Mouse (Mus musculus) forebrain, embryonic 10.5 days (tissue): Measurements from ENCODE around the gene Slc9a9. TPM values are rescaled to one million over a fixed set of nuclear protein-coding genes. Genes with fewer than 3 reads are reported as not detected.

Experiments
- DNase-seq: peaks from one replicate; pipeline ENCODE4 v3.0.0-alpha.2; 2017; ENCODE audit warnings: low spot score; ENCODE audit errors: extremely low spot score
- H3K27ac ChIP-seq: fragments of 300-500 bp; sonication (generic); 2 replicates; pipeline ENCODE4 v1.5.1; 2016; ENCODE audit warnings: mild to moderate bottlenecking
- H3K27me3 ChIP-seq: fragments of 300-500 bp; sonication (generic); 2 replicates; pipeline ENCODE4 v1.6.1; 2016; ENCODE audit warnings: mild to moderate bottlenecking; ENCODE audit not compliant: poor library complexity, severe bottlenecking
- H3K36me3 ChIP-seq: fragments of 300-500 bp; sonication (generic); replicated peaks from 2 replicates; pipeline ENCODE4 v1.6.1; 2016; ENCODE audit warnings: mild to moderate bottlenecking, moderate library complexity
- H3K4me1 ChIP-seq: fragments of 300-500 bp; sonication (generic); 2 replicates; pipeline ENCODE4 v1.6.1; 2016
- H3K4me3 ChIP-seq: fragments of 300-500 bp; sonication (generic); 2 replicates; pipeline ENCODE4 v1.5.1; 2016; ENCODE audit warnings: mild to moderate bottlenecking, moderate library complexity
- H3K9me3 ChIP-seq: fragments of 300-500 bp; sonication (generic); 2 replicates; pipeline ENCODE4 v1.6.1; 2016; ENCODE audit warnings: mild to moderate bottlenecking, moderate library complexity
- WGBS: fragments of 180-500 bp; shearing (Covaris S2); methylation state at CpG from one replicate; pipeline ENCODE4 v1.1.7; 2016; 5-methylcytosine and 5-hydroxymethylcytosine counted together
- polyA plus RNA-seq: library from polyadenylated mRNA; unstranded; fragments of >200 nt; fragmentation: Nextera tagmentation; extraction: Ambion mirVana; gene quantifications from 2 replicates; pipeline ENCODE4 v1.2.1, GENCODE M21; 2016

Slc9a9 gene
- polyA plus RNA-seq, 1 experiment from 2014 or later = 1.2 TPM

GRCm38 (mm10) chr9:94869023-94869799 is 199.5 kb downstream of the Slc9a9 start:
- no peak overlapping the region for H3K4me3 ChIP-seq
- H3K9me3 ChIP-seq = peaks cover 7% of the 10 kb centered on the region
- no peaks in the 10 kb centered on the region for H3K27me3 ChIP-seq
- DNase-seq = no peak
- peaks cover 9% of the 10 kb centered on the region; the same call in 1 of the 2 replicates for H3K4me1 ChIP-seq
- no peak overlapping the region for H3K27ac ChIP-seq
- 58% methylated on average over 4 of the region's 4 CpGs for WGBS
- H3K36me3 ChIP-seq = no peaks in the 10 kb centered on the region

- H3K4me1 ChIP-seq = no peaks in the 10 kb centered on the region
These were observed 212.8 kb downstream of the Slc9a9 start for GRCm38 (mm10) chr9:94882517-94882916.

GRCm38 (mm10) chr9:94883435-94883834 is 213.7 kb downstream of the Slc9a9 start:
- no peaks in the 10 kb centered on the region for H3K9me3 ChIP-seq
- no peak for DNase-seq
- no peaks in the 10 kb centered on the region for H3K27me3 ChIP-seq
- no peak overlapping the region for H3K4me3 ChIP-seq
- H3K4me1 ChIP-seq = no peaks in the 10 kb centered on the region
- WGBS = 83% methylated on average over 5 of the region's 5 CpGs
- H3K36me3 ChIP-seq = no peaks in the 10 kb centered on the region
- no peak overlapping the region for H3K27ac ChIP-seq

More at GRCm38 (mm10) chr9:94882517-94882916, 212.8 kb downstream of the Slc9a9 start:
- 100% methylated on average over 3 of the region's 3 CpGs for WGBS
- DNase-seq = no peak
- Histone ChIP-seq H3K36me3 (no peaks in the 10 kb centered on the region), H3K4me3 (no peak overlapping the region), H3K9me3 (no peaks in the 10 kb centered on the region), H3K27ac (no peak overlapping the region), H3K27me3 (no peaks in the 10 kb centered on the region)

- Histone ChIP-seq H3K36me3 (no peaks in the 10 kb centered on the region), H3K27me3 (no peaks in the 10 kb centered on the region), H3K27ac (no peak overlapping the region), H3K4me1 (no peaks in the 10 kb centered on the region), H3K9me3 (no peaks in the 10 kb centered on the region), H3K4me3 (no peak overlapping the region)
- no peak for DNase-seq
- 73% methylated on average over 1 of the region's 1 CpGs for WGBS
These were observed 215.4 kb downstream of the Slc9a9 start for GRCm38 (mm10) chr9:94885151-94885550.

GRCm38 (mm10) chr9:94889647-94890046 is 219.9 kb downstream of the Slc9a9 start:
- H3K27ac ChIP-seq = no peak overlapping the region
- no peaks in the 10 kb centered on the region for H3K4me1 ChIP-seq
- H3K4me3 ChIP-seq = no peak overlapping the region
- no peaks in the 10 kb centered on the region for H3K27me3 ChIP-seq
- no peaks in the 10 kb centered on the region for H3K36me3 ChIP-seq
- no peak for DNase-seq
- H3K9me3 ChIP-seq = no peaks in the 10 kb centered on the region

- Histone ChIP-seq H3K9me3 (0 out of 2 replicates have a peak, but pooled peaks cover 4% of the 10 kb centered on the region), H3K4me3 (no peak overlapping the region), H3K27me3 (no peaks in the 10 kb centered on the region), H3K4me1 (no peaks in the 10 kb centered on the region), H3K27ac (no peak overlapping the region), H3K36me3 (no peaks in the 10 kb centered on the region)
- DNase-seq = no peak
- WGBS = 89% methylated on average over 5 of the region's 5 CpGs
These were observed 226.2 kb downstream of the Slc9a9 start for GRCm38 (mm10) chr9:94895882-94896281.

GRCm38 (mm10) chr9:94904180-94904579 is 234.5 kb downstream of the Slc9a9 start:
- Histone ChIP-seq H3K4me3 (no peak overlapping the region), H3K9me3 (no peaks in the 10 kb centered on the region), H3K27ac (no peak overlapping the region), H3K4me1 (no peaks in the 10 kb centered on the region), H3K36me3 (no peaks in the 10 kb centered on the region), H3K27me3 (no peaks in the 10 kb centered on the region)
- DNase-seq = no peak

- Histone ChIP-seq H3K36me3 (no peaks in the 10 kb centered on the region), H3K27me3 (no peaks in the 10 kb centered on the region), H3K4me1 (no peaks in the 10 kb centered on the region; the same call in 1 of the 2 replicates), H3K9me3 (no peaks in the 10 kb centered on the region), H3K4me3 (no peak overlapping the region), H3K27ac (no peak overlapping the region)
- WGBS = 86% methylated on average over 4 of the region's 4 CpGs
- DNase-seq = no peak
These were observed 237.4 kb downstream of the Slc9a9 start for GRCm38 (mm10) chr9:94907020-94907610.

GRCm38 (mm10) chr9:94912071-94912470 is 242.4 kb downstream of the Slc9a9 start:
- Histone ChIP-seq H3K27me3 (no peaks in the 10 kb centered on the region), H3K9me3 (no peaks in the 10 kb centered on the region), H3K4me1 (peaks cover 7% of the 10 kb centered on the region), H3K4me3 (no peak overlapping the region), H3K36me3 (no peaks in the 10 kb centered on the region), H3K27ac (no peak overlapping the region)
- 89% methylated on average over 9 of the region's 9 CpGs for WGBS
- no peak for DNase-seq

GRCm38 (mm10) chr9:94922062-94922461 is 252.4 kb downstream of the Slc9a9 start:
- 56% methylated on average over 5 of the region's 5 CpGs for WGBS
- Histone ChIP-seq H3K4me1 (no peaks in the 10 kb centered on the region; the same call in 1 of the 2 replicates), H3K9me3 (no peaks in the 10 kb centered on the region), H3K36me3 (no peaks in the 10 kb centered on the region), H3K27me3 (no peaks in the 10 kb centered on the region), H3K27ac (no peak overlapping the region), H3K4me3 (no peak overlapping the region)
- DNase-seq = no peak

- 83% methylated on average over 3 of the region's 3 CpGs for WGBS
- H3K27me3 ChIP-seq = no peaks in the 10 kb centered on the region
These were observed 256.1 kb downstream of the Slc9a9 start for GRCm38 (mm10) chr9:94925845-94926244.

GRCm38 (mm10) chr9:94927101-94927500 is 257.4 kb downstream of the Slc9a9 start:
- Histone ChIP-seq H3K9me3 (peaks cover 3% of the 10 kb centered on the region; the same call in 1 of the 2 replicates), H3K4me3 (no peak overlapping the region), H3K4me1 (no peaks in the 10 kb centered on the region; the same call in 1 of the 2 replicates), H3K27me3 (no peaks in the 10 kb centered on the region), H3K36me3 (no peaks in the 10 kb centered on the region), H3K27ac (no peak overlapping the region)
- DNase-seq = no peak

More at GRCm38 (mm10) chr9:94925845-94926244, 256.1 kb downstream of the Slc9a9 start:
- Histone ChIP-seq H3K9me3 (peaks cover 3% of the 10 kb centered on the region; the same call in 1 of the 2 replicates), H3K36me3 (no peaks in the 10 kb centered on the region), H3K4me1 (no peaks in the 10 kb centered on the region; the same call in 1 of the 2 replicates), H3K4me3 (no peak overlapping the region), H3K27ac (no peak overlapping the region)
- no peak for DNase-seq

GRCm38 (mm10) chr9:94945569-94946135 is 275.9 kb downstream of the Slc9a9 start:
- Histone ChIP-seq H3K27ac (no peak overlapping the region), H3K36me3 (no peaks in the 10 kb centered on the region), H3K27me3 (no peaks in the 10 kb centered on the region), H3K9me3 (no peaks in the 10 kb centered on the region), H3K4me3 (no peak overlapping the region), H3K4me1 (no peaks in the 10 kb centered on the region)
- 90% methylated on average over 7 of the region's 7 CpGs for WGBS
- DNase-seq = no peak
